Mouse (Mus musculus) v-Abl transformed pro-B cells (cell line): ENCODE data around the gene Clta.
"Not testable (repeated sequence)": the region's sequence is repeated elsewhere in the genome, so short reads cannot be mapped to it uniquely, and the experiment has no call there.

Experiments
- in situ Hi-C, 2 experiments: fragments of 400-800 bp; cut with MboI; formaldehyde crosslinking; loops; one replicate each; pipeline ENCODE4 v1.15.1; 2025; ENCODE audit not compliant: unreplicated experiment in 2 of 2

The Clta gene

DNA sequence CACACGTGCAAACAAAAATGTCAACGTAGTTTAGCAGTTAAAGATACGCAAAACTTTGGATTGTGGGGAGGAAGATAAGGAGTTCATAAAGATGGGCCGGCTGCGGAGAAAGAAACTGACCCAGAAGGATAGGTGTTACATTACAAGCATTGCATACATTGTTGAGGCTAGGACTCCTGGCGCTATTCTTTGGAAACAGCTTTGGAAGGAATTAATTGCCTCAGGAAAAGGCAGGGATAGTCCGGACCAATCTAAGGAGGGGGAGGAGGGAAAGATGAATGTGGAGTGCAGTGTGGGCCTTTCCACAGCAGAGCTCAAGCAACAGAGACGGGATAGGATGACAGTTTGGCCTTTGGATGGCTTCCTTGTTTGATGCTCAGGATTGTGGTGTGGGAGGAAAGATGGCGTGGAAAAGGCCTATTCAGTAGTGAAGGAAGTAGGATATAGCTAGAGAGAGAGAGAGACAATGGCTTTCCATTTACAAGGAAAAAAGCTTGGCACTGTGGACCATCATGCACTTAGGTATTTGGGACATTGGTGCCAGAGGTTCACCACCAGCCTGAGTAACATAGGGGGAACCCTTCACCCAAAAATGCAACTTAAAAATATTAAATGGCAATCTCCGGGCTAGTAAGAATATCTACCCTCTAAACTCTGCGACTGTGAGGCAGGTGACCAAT is 9.3 kb downstream of the Clta start:
- in situ Hi-C loops: loop anchor here in 1 of 2 experiments (5.0 kb wide), 1 partner anchor 56 kb away; the partner anchor contains the start of gene Glipr2

- in situ Hi-C loops: no loop called here
Observed at GRCm38 (mm10) chr4:44016071-44016470, 11.8 kb downstream of the Clta start.

DNA sequence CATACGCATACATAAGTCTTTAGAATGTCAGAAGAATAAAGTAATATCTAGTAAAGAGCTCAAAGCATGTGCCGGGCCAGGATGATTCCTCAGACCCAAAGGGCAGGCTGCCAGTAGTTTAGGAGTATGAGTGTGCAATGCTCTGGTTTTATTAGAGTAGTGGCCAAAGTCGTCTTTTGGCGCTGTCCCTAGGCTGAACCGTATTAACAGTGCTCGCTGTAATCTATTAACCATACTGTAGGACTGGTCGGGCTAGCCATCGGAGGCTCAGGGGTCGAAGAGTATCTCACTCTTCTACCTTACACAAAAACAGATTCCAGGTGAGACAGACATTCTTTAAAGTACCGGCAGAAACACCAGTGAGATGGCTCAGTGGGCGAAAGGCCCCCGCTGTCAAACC is 12.5 kb downstream of the Clta start:
- in situ Hi-C loops: no loop called here

DNA sequence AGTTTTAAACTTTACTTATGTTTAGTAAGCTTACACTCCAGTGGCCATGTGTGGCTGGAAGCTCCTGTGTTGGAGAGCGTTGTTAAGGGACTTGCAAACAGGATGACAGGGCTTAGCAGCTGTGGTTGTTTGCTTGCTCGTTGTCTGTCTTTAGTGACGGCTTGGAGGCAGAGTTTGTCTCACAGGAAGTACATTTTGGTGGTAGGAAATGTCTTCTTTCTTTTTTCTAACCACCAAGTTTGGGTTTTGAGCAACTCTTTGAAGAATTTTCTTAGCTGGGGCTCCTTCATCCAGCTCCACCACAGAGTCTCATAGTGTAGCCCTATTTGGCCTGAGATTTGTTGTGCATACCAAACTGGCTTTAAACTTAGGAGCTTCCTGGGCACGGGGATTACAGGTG is 18.1 kb downstream of the Clta start:
- in situ Hi-C loops: no loop called here

DNA sequence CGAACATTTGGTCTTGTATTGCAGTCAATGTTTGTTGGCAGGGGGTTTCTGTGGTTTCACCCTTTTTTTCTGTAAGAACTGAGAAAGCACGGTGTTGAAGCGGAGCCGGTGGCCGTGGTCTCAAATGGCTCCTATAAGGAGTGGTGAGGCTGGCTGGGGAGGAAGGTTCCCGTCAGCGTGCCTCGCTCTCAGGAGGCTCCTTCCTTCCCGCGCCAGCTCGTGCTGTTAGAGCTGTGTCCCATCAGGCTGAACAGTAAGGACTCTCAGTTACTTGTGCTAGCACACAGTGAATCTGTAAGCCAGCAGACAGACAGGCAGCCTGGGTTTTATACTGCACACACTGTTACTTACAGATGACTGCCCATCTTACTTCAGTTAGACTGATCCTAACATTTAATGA is 18.5 kb downstream of the Clta start:
- in situ Hi-C loops: no loop called here

DNA sequence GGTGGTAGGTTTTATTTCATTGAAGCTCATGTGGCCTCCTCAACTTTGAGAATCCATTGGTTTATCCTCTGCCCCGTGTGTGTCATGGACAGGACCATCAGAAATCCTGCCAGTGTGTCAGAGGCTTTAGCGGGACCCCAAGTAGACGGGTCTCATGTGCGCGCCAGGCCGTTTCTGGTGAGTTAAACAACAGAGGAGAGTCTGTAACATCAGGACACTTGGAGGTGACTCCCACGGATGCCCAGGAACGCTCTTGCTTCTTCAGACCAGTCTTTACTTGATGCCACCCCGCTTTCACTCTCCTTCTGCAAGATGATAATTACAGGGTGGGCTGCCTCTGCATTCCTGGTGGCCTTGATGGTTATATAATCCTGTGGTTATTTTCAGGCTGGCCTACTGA is 19.4 kb downstream of the Clta start:
- in situ Hi-C loops: no loop called here

DNA sequence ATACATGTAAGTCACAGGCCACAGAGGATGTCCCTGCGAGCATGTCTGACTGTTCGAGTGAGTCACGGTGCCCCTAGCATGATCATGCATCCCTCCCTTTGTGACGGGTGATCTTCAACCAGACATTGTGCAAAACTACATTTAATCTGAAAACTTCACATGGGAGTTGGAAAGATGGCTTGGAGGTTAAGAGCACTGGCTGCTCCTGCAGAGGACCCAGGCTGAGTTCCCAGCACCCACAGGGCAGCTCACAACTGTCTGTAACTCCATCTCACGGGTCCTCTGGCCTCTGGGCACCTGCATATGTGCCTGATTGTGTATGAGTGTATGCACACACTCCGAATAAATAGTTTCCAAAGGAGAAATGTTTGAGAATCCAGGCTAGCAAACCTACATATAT is 20.0 kb downstream of the Clta start:
- in situ Hi-C loops: no loop called here

GRCm38 (mm10) chr4:44025570-44025969 is 21.3 kb downstream of the Clta start:
- in situ Hi-C loops: no loop called here

- in situ Hi-C loops: no loop called here
Observed at GRCm38 (mm10) chr4:44028303-44029135, 24.3 kb downstream of the Clta start.

DNA sequence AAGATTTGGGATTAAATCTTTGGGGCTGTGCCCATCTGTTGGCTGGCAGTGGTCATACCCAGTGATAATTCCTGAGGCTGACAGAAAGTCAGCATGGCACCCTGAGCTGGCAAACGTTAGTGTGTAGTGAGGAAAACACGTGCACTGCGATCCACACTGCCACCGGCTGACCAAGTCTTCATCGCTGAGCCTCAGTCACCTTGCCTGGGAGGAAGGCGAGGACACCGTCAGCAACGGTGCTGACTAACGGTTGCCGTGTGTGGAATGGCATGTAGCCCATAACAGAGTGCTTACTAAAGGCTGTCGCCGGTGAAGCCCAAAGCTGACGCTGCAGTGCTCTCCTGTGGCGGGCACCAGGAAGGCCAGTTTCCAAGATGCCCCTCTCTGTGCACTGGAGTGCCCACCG is 25.4 kb downstream of the Clta start:
- in situ Hi-C loops: no loop called here

DNA sequence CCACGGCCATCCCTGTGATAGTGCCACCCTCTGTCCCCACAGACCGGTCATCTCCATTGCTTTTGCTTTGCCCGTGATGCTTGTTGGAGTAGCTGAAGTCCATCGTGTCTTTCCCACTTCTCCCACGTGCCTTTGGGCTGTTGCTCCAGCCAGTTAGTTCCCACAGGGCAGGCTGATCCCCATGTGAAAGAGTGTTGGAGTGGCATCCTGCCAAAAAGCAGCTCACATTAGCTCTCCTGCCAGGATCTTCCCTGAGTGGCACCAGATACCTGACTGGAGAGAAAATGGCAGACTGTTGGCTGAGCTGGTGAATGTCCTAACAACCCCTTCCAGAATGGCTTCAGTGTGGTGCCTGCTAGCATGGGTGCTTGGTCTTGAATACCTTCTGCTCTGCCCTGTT is 27.3 kb downstream of the Clta start:
- in situ Hi-C loops: no loop called here

DNA sequence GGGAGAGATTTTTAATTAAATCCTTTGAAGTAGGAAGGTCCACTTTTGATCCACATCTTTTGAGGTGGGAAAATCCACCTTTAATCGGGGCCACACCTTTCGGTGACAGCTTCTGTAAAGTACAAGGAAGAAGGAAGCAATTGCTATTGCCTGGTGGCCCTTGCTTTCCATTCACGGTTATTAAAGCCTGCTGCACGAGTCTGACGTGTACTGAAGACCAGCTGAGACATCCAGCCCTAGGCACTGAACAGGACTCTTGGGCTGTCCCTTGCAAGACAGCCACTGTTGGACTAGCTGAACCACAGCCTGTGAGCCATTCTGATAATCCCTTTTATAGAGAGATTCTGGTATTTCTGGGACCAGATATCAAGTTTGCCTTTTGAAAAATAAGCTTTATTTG is 32.2 kb downstream of the Clta start:
- in situ Hi-C loops: no loop called here

GRCm38 (mm10) chr4:44040802-44041201 is 36.5 kb downstream of the Clta start:
- in situ Hi-C loops: no loop called here

- in situ Hi-C loops: no loop called here
Observed at GRCm38 (mm10) chr4:44042429-44042828, 38.2 kb downstream of the Clta start.

DNA sequence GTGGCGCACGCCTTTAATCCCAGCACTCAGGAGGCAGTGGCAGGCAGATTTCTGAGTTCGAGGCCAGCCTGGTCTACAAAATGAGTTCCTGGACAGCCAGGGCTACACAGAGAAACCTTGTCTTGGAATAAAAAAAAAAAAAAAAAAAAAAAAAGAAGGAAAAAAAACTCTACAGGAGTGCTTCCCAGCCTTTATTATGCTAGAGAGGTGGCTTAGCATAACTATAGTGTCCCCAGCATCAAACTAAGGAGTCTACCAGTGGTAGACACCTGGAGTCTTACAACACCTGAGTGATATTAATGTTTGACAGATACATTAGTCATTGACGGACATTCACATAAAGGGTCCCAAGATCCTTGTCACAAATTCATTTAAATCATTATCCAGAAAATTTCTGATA is 38.9 kb downstream of the Clta start:
- in situ Hi-C loops: not testable (repeated sequence)

DNA sequence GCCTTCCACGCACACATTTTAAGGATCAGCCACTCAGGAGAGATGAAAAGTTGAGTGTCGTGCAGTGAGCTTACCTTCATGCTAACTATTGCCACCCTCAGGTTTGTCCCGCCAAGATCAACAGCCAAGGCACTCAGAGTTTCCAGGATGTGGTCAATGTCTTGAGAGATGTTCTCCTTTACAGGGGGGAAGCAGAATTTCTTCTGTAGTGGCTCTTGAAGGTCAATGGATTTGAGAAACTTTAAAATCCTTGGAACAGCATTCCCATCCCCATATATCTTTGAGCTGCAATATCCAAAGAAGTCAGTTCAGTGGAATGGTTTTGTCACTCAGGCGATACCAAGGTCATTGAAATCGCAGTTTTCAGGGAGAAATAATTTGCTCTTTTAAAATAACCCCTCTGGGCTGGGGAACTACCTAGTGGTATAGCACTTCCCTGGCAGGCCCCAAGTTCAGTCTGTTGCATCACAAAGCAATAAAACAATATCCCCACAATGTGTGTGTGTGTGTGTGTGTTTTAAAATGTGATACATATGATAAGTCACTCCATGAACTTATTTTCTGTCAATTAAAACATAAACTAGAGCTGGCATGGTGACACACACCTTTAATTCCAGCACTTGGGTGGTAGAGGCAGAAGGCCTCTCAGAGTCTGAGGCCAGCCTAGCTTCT is 40.6 kb downstream of the Clta start:
- in situ Hi-C loops: no loop called here

- in situ Hi-C loops: no loop called here
Observed at GRCm38 (mm10) chr4:44046066-44046465, 41.8 kb downstream of the Clta start.

- in situ Hi-C loops: no loop called here
Observed at GRCm38 (mm10) chr4:44049812-44050211, 45.6 kb downstream of the Clta start.

- in situ Hi-C loops: no loop called here
Observed at GRCm38 (mm10) chr4:44059674-44060073, 55.4 kb downstream of the Clta start.

DNA sequence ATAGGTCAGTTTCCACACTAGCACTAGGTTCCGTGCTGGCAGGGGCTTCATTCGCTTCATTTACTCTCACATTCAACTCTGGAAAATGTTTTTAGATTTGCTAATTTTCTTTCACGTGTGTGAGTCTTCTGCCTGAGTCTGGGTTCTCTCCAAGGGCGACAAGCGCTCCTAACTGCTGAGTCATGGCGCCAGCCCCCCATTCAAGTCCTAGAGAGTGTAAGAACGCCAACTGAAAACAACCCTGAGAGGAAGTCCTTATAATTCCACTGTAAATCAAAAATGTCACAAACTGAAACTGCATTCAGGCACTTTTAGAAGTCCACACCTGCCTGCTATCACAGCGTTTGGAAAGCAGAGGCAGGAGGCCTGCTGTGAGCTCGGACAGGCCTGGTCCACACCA is 57.8 kb downstream of the Clta start:
- in situ Hi-C loops: no loop called here

- in situ Hi-C loops: no loop called here
Observed at GRCm38 (mm10) chr4:44062816-44063215, 58.6 kb downstream of the Clta start.
